Mouse (Mus musculus) myocyte (in vitro differentiated cells): Measurements from ENCODE around the gene Hvcn1.

Experiments used
- CEBPB ChIP-seq: IDR thresholded peaks from 2 replicates; pipeline ENCODE4 v1.6.1; 2011; ENCODE audit warnings: mild to moderate bottlenecking, moderate library complexity; ENCODE audit not compliant: poor library complexity, insufficient read depth, severe bottlenecking
- E2F4 ChIP-seq: IDR thresholded peaks from one replicate; pipeline ENCODE4 v1.6.1; 2011; ENCODE audit warnings: mild to moderate bottlenecking, control low read depth, moderate library complexity; ENCODE audit not compliant: insufficient read depth
- MAX ChIP-seq: IDR thresholded peaks from one replicate; pipeline ENCODE4 v1.6.1; 2011; ENCODE audit warnings: low read depth, mild to moderate bottlenecking, control low read depth
- MYOD1 ChIP-seq, 3 experiments: IDR thresholded peaks; one replicate each; pipeline ENCODE4 v1.6.1; 2011; ENCODE audit warnings: control low read depth in 2 of 3, low read depth in 2 of 3, mild to moderate bottlenecking in 2 of 3, moderate library complexity in 1 of 3; ENCODE audit not compliant: insufficient read length in 2 of 3, control insufficient read depth in 1 of 3
- MYOG ChIP-seq, 3 experiments: IDR thresholded peaks; one replicate each; pipeline ENCODE4 v1.6.1; 2011; ENCODE audit warnings: control low read depth in 2 of 3, low read depth in 2 of 3, mild to moderate bottlenecking in 2 of 3; ENCODE audit not compliant: insufficient read length in 2 of 3, control insufficient read depth in 1 of 3, insufficient read depth in 1 of 3
- POLR2A ChIP-seq: IDR thresholded peaks from one replicate; pipeline ENCODE4 v1.6.1; 2011; ENCODE audit warnings: low read depth, mild to moderate bottlenecking, control low read depth, moderate library complexity; ENCODE audit not compliant: insufficient read length
- POLR2AphosphoS2 ChIP-seq: IDR thresholded peaks from one replicate; pipeline ENCODE4 v1.6.1; 2011; ENCODE audit warnings: low read depth, control low read depth; ENCODE audit not compliant: insufficient read length
- REST ChIP-seq: IDR thresholded peaks from one replicate; pipeline ENCODE4 v1.6.1; 2011; ENCODE audit warnings: mild to moderate bottlenecking, control low read depth, moderate library complexity; ENCODE audit not compliant: insufficient read depth, insufficient read length
- SRF ChIP-seq: IDR thresholded peaks from one replicate; pipeline ENCODE4 v1.6.1; 2011; ENCODE audit warnings: low read depth; ENCODE audit not compliant: control insufficient read depth, insufficient read length
- TCF12 ChIP-seq: IDR thresholded peaks from one replicate; pipeline ENCODE4 v1.6.1; 2011; ENCODE audit warnings: mild to moderate bottlenecking, control low read depth; ENCODE audit not compliant: poor library complexity, insufficient read depth, severe bottlenecking
- TCF3 ChIP-seq: IDR thresholded peaks from one replicate; pipeline ENCODE4 v1.6.1; 2011; ENCODE audit warnings: low read depth, control low read depth; ENCODE audit not compliant: insufficient read length
- USF1 ChIP-seq: IDR thresholded peaks from one replicate; pipeline ENCODE4 v1.6.1; 2011; ENCODE audit warnings: low read depth, mild to moderate bottlenecking, control low read depth, moderate library complexity

GRCm38 (mm10) chr5:122210890-122211289, 4.3 kb downstream of the Hvcn1 start:
- TF ChIP-seq POLR2A (no peak), TCF12 (no peak), POLR2AphosphoS2 (no peak), E2F4 (no peak), MAX (no peak), CEBPB (no peak), USF1 (no peak), MYOG (IDR thresholded peaks at IDR 0.05; ENCODE audit: control insufficient read depth in 1 of 3, insufficient read depth in 1 of 3, insufficient read length in 2 of 3, low read depth in 2 of 3) (no peak), REST (no peak), SRF (no peak), MYOD1 (IDR thresholded peaks at IDR 0.05; ENCODE audit: control insufficient read depth in 1 of 3, insufficient read length in 2 of 3, low read depth in 2 of 3) (no peak), TCF3 (no peak)
